ENCODE assay signal across 11 mouse cellular contexts in the genomic region with DNA sequence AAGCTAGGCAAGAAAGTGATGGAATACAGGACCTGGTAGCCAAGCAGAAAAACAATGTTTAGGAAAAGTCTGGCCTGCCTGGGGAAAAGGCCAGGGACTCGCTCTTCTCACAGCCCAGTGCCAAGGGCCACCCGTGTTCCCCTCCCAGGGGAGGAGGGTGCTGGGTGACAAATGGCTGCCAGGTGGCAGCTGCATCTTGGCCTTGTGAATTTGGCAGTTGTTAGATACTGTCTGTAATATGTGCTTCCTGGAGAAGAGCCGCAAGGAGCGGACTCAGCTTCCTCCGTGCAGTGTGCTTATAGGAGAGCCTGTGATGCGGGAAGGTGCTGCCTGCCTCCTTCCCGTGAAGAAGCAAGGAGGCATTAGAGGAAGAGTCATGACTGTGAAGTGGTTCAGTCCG.
DNase-seq lines count a peak whose midpoint lies in the region; ATAC-seq and TF ChIP-seq lines count a peak whose summit lies in the region.
"Had no signal": no experiment of that assay in that cellular context is flagged by ENCODE, and none has a peak within 500 bp of the region (broad histone marks: within the 10 kb centered on the region; RNA-seq: fewer than 3 reads in every experiment).

No protein-coding gene starts in this region.

- intact Hi-C loops in left cerebral cortex, postnatal 4 days (cut with DNase I) = no loop called here

- no peak for TF ChIP-seq CTCF in midbrain, postnatal 0 days (IDR thresholded peaks at IDR 0.05)

- ATAC-seq in lung, embryonic 15.5 days (ENCODE audit: borderline replicate concordance, extremely low read depth, low FRiP score, low TSS enrichment) = peak; percentile 78
- ATAC-seq in midbrain, postnatal 0 days (ENCODE audit: low FRiP score) = no peak
- ATAC-seq: inflammation-experienced regulatory T-cells, adult 6 months had no signal

- H3K4me3 ChIP-seq in lung, embryonic 15.5 days = no peak overlapping the region
- H3K4me3 ChIP-seq in midbrain, postnatal 0 days (ENCODE audit: low read depth, low read length) = no peak overlapping the region
- H3K4me3 ChIP-seq: limb, embryonic 12.5 days; neural tube, embryonic 12.5 days had no signal

- peak overlapping the region; percentile 51; the same call in 1 of the 2 replicates for H3K27ac ChIP-seq in lung, embryonic 15.5 days
- H3K27ac ChIP-seq in midbrain, postnatal 0 days (ENCODE audit: low read depth, low read length) = no peak overlapping the region
- H3K27ac ChIP-seq: limb, embryonic 12.5 days; neural tube, embryonic 12.5 days had no signal

- H3K9ac ChIP-seq in lung, embryonic 15.5 days = no peak overlapping the region
- H3K9ac ChIP-seq in midbrain, postnatal 0 days (replicated peaks; ENCODE audit: low read length, poor library complexity, severe bottlenecking) = no peak overlapping the region
- H3K9ac ChIP-seq: limb, embryonic 12.5 days; neural tube, embryonic 12.5 days had no signal

- WGBS in lung, embryonic 15.5 days = 39% methylated on average over 8 of the region's 8 CpGs
- 93% methylated on average over 8 of the region's 8 CpGs for WGBS in midbrain, postnatal 0 days

- no peaks in the 10 kb centered on the region for H3K9me3 ChIP-seq in lung, embryonic 15.5 days
- H3K9me3 ChIP-seq in midbrain, postnatal 0 days (ENCODE audit: low read length) = no peaks in the 10 kb centered on the region
- H3K9me3 ChIP-seq: limb, embryonic 12.5 days; neural tube, embryonic 12.5 days had no signal

- no peak overlapping the region for H3K4me2 ChIP-seq in lung, embryonic 15.5 days
- H3K4me2 ChIP-seq in midbrain, postnatal 0 days (ENCODE audit: low read depth, low read length, poor library complexity, severe bottlenecking) = no peak overlapping the region
- H3K4me2 ChIP-seq: limb, embryonic 12.5 days; neural tube, embryonic 12.5 days had no signal

- H3K36me3 ChIP-seq in lung, embryonic 15.5 days = no peaks in the 10 kb centered on the region
- H3K36me3 ChIP-seq in midbrain, postnatal 0 days (ENCODE audit: insufficient read depth, low read length) = no peaks in the 10 kb centered on the region
- H3K36me3 ChIP-seq: limb, embryonic 12.5 days; neural tube, embryonic 12.5 days had no signal

- peak; percentile 12 for DNase-seq in left cerebral cortex, postnatal 4 days
- DNase-seq in left cerebral cortex, adult 11 months (ENCODE audit: low spot score) = no peak
- peak; percentile 70 to 81 for DNase-seq in gastrocnemius, adult 8-10 months (ENCODE audit: low spot score in 2 of 2)
- peak; percentile 66 for DNase-seq in thymus, postnatal 0 days (ENCODE audit: low spot score)
- DNase-seq in B cell, adult 2 months = no peak
- DNase-seq in midbrain, postnatal 0 days (ENCODE audit: low spot score) = no peak
- DNase-seq in frontal cortex, postnatal 10 days (ENCODE audit: low spot score in 2 of 2) = no peak

- no peaks in the 10 kb centered on the region for H3K27me3 ChIP-seq in lung, embryonic 15.5 days
- H3K27me3 ChIP-seq in midbrain, postnatal 0 days (ENCODE audit: insufficient read depth, low read length) = no peaks in the 10 kb centered on the region
- H3K27me3 ChIP-seq: limb, embryonic 12.5 days; neural tube, embryonic 12.5 days had no signal

- peaks cover 55% of the 10 kb centered on the region for H3K4me1 ChIP-seq in lung, embryonic 15.5 days
- no peaks in the 10 kb centered on the region for H3K4me1 ChIP-seq in midbrain, postnatal 0 days (ENCODE audit: insufficient read depth, low read length)
- H3K4me1 ChIP-seq: neural tube, embryonic 12.5 days had no signal

Comparison
In these comparisons a context has a peak if more than half of its experiments do, and no peak if none do; other contexts are left out.
1. DNase-seq: peak in left cerebral cortex, postnatal 4 days (single experiment), gastrocnemius, adult 8-10 months (2 of 2) and thymus, postnatal 0 days (single experiment); none in left cerebral cortex, adult 11 months (single experiment), B cell, adult 2 months (0 of 2), midbrain, postnatal 0 days (single experiment) and frontal cortex, postnatal 10 days (0 of 2).